Mouse (Mus musculus): Measurements from ENCODE around the gene Ppp2r2d. TPM values are rescaled to one million over a fixed set of nuclear protein-coding genes. Genes with fewer than 3 reads are reported as not detected.
A peak's percentile ranks its signal among the peaks of the same experiment; 100 is the strongest.

Gene Ppp2r2d
- polyA plus RNA-seq, 1 experiment from 2014 or later, result 52.3 TPM

DNA sequence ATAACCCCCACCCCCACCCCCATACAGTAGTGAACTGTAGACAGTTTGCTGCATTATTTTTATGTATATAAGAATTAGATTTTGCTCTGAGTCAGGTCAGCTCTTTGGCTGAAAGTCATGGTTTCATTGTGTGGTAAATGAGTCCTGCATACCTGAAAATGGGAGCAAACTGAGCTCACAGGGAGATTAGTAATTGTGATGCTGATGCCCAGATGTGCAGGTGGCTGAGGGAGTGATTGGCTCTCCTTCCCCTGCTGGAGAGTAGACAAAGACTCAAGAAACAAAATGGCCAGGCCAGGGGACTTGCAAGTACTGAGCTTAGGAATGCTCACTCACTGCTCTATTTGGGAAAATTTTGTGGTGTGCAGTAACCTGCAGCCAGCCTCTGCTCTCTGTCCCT, 4.2 kb downstream of the Ppp2r2d start:
- H3K4me3 ChIP-seq (ENCODE audit: low read depth, low read length), result no peak overlapping the region
- peaks cover 21% of the 10 kb centered on the region for H3K4me1 ChIP-seq (ENCODE audit: control insufficient read depth, insufficient read depth, low read length)
- no peaks in the 10 kb centered on the region for H3K27me3 ChIP-seq (replicated peaks; ENCODE audit: control insufficient read depth, insufficient read depth, low read length)
- no peak overlapping the region for H3K27ac ChIP-seq (ENCODE audit: low read depth, low read length)
- H3K36me3 ChIP-seq (ENCODE audit: control insufficient read depth, insufficient read depth, low read length), result peaks cover 48% of the 10 kb centered on the region
- no peak overlapping the region for H3K4me2 ChIP-seq (ENCODE audit: low read length)
- H3K9ac ChIP-seq (ENCODE audit: low read length), result 0 out of 2 replicates have a peak overlapping the region, but pooled peaks have one; percentile 5
- ATAC-seq, result no peak
- no peak for DNase-seq (ENCODE audit: low spot score)
- no peaks in the 10 kb centered on the region for H3K9me3 ChIP-seq (replicated peaks; ENCODE audit: control insufficient read depth, low read length)

DNA sequence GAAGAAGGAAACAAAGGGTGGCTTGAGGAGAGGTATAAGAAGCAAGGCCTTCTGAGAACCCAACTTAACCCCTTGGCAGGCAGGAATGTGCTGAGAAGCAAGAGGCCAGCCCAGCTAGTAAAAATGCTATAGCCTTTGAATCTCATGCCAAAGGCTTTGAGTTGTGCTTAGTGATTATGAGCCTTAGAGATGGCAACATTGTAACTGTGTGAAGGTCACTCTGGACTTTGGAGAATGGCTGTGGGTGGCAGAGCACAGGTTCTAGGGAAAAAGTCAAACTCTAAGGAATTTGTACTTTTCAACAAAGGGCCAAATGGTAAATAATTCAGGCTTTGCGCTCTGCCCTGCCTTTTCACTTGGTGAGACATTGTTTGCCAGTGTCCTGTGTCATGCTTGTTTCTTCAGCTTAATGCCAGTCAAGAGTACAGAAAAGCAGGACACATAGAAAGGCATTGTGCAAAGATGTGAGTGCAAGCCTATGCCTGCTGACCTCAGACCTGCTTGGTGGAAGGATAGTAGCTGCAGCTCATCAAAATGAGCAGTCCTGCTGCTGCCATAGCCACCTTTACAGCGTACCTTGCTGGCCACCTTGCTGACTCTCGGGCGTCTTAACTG, 7.6 kb downstream of the Ppp2r2d start:
- H3K4me2 ChIP-seq (ENCODE audit: low read length), result no peak overlapping the region
- no peak for DNase-seq (ENCODE audit: low spot score)
- 96% methylated on average over 4 of the region's 4 CpGs for WGBS
- H3K36me3 ChIP-seq (ENCODE audit: control insufficient read depth, insufficient read depth, low read length), result peaks cover 54% of the 10 kb centered on the region
- H3K9ac ChIP-seq (ENCODE audit: low read length), result no peak overlapping the region
- H3K4me3 ChIP-seq (ENCODE audit: low read depth, low read length), result no peak overlapping the region
- H3K9me3 ChIP-seq (replicated peaks; ENCODE audit: control insufficient read depth, low read length), result no peaks in the 10 kb centered on the region
- H3K27ac ChIP-seq (ENCODE audit: low read depth, low read length), result no peak overlapping the region
- 0 out of 2 replicates have a peak, but pooled peaks cover 5% of the 10 kb centered on the region for H3K4me1 ChIP-seq (ENCODE audit: control insufficient read depth, insufficient read depth, low read length)
- H3K27me3 ChIP-seq (replicated peaks; ENCODE audit: control insufficient read depth, insufficient read depth, low read length), result no peaks in the 10 kb centered on the region
- no peak for ATAC-seq

- WGBS, result 91% methylated on average over 2 of the region's 2 CpGs
- Histone ChIP-seq H3K4me1 (ENCODE audit: control insufficient read depth, insufficient read depth, low read length) (0 out of 2 replicates have a peak, but pooled peaks cover 3% of the 10 kb centered on the region), H3K4me3 (ENCODE audit: low read depth, low read length) (no peak overlapping the region), H3K4me2 (ENCODE audit: low read length) (no peak overlapping the region), H3K9me3 (replicated peaks; ENCODE audit: control insufficient read depth, low read length) (no peaks in the 10 kb centered on the region), H3K27me3 (replicated peaks; ENCODE audit: control insufficient read depth, insufficient read depth, low read length) (no peaks in the 10 kb centered on the region), H3K9ac (ENCODE audit: low read length) (no peak overlapping the region), H3K27ac (ENCODE audit: low read depth, low read length) (no peak overlapping the region), H3K36me3 (ENCODE audit: control insufficient read depth, insufficient read depth, low read length) (peaks cover 49% of the 10 kb centered on the region)
- no peak for DNase-seq (ENCODE audit: low spot score)
- no peak for ATAC-seq
Observed at GRCm38 (mm10) chr7:138854201-138854600, 8.3 kb downstream of the Ppp2r2d start.

- no peak overlapping the region for H3K4me3 ChIP-seq (ENCODE audit: low read depth, low read length)
- H3K4me1 ChIP-seq (ENCODE audit: control insufficient read depth, insufficient read depth, low read length), result no peaks in the 10 kb centered on the region
- H3K36me3 ChIP-seq (ENCODE audit: control insufficient read depth, insufficient read depth, low read length), result peaks cover 41% of the 10 kb centered on the region
- 64% methylated on average over 2 of the region's 2 CpGs for WGBS
- H3K9me3 ChIP-seq (replicated peaks; ENCODE audit: control insufficient read depth, low read length), result no peaks in the 10 kb centered on the region
- no peak overlapping the region for H3K4me2 ChIP-seq (ENCODE audit: low read length)
- no peaks in the 10 kb centered on the region for H3K27me3 ChIP-seq (replicated peaks; ENCODE audit: control insufficient read depth, insufficient read depth, low read length)
- ATAC-seq (no peak), DNase-seq (ENCODE audit: low spot score) (no peak)
- no peak overlapping the region for H3K9ac ChIP-seq (ENCODE audit: low read length)
- H3K27ac ChIP-seq (ENCODE audit: low read depth, low read length), result no peak overlapping the region
Observed at GRCm38 (mm10) chr7:138856670-138857069, 10.8 kb downstream of the Ppp2r2d start.

- H3K9ac ChIP-seq (ENCODE audit: low read length), result no peak overlapping the region
Observed at GRCm38 (mm10) chr7:138863950-138864572, 18.2 kb downstream of the Ppp2r2d start.

DNA sequence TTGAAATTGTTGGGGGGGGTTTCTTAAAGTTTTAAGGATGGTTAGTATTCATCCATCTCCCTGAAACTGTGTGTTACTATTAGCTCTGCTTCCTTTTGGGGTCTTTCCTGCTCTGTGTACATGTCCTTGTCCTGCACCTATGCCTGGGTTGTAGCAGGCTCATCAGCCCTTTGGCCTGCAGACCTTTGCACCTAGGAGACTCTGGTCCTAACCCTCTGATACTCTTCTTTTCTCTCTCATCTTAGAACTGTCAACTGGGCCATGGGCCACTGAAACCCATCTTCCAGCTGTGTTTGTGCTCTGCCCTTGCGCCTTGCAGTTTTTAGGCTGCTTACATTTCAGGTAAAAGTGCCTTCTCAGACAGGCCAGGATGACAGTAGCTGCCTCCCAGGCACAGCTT, 18.9 kb downstream of the Ppp2r2d start:
- DNase-seq (ENCODE audit: low spot score), result no peak
- H3K9ac ChIP-seq (ENCODE audit: low read length), result no peak overlapping the region
- H3K9me3 ChIP-seq (replicated peaks; ENCODE audit: control insufficient read depth, low read length), result no peaks in the 10 kb centered on the region
- H3K36me3 ChIP-seq (ENCODE audit: control insufficient read depth, insufficient read depth, low read length), result peaks cover 25% of the 10 kb centered on the region
- no peak overlapping the region for H3K4me3 ChIP-seq (ENCODE audit: low read depth, low read length)
- ATAC-seq, result no peak
- 100% methylated on average over 1 of the region's 1 CpGs for WGBS
- no peak overlapping the region for H3K27ac ChIP-seq (ENCODE audit: low read depth, low read length)
- H3K4me1 ChIP-seq (ENCODE audit: control insufficient read depth, insufficient read depth, low read length), result no peaks in the 10 kb centered on the region
- H3K27me3 ChIP-seq (replicated peaks; ENCODE audit: control insufficient read depth, insufficient read depth, low read length), result no peaks in the 10 kb centered on the region
- H3K4me2 ChIP-seq (ENCODE audit: low read length), result no peak overlapping the region

More at GRCm38 (mm10) chr7:138863950-138864572, 18.2 kb downstream of the Ppp2r2d start:
- Histone ChIP-seq H3K27me3 (replicated peaks; ENCODE audit: control insufficient read depth, insufficient read depth, low read length) (no peaks in the 10 kb centered on the region), H3K9me3 (replicated peaks; ENCODE audit: control insufficient read depth, low read length) (no peaks in the 10 kb centered on the region), H3K4me2 (ENCODE audit: low read length) (no peak overlapping the region), H3K4me1 (ENCODE audit: control insufficient read depth, insufficient read depth, low read length) (no peaks in the 10 kb centered on the region), H3K36me3 (ENCODE audit: control insufficient read depth, insufficient read depth, low read length) (peaks cover 20% of the 10 kb centered on the region), H3K27ac (ENCODE audit: low read depth, low read length) (no peak overlapping the region), H3K4me3 (ENCODE audit: low read depth, low read length) (no peak overlapping the region)
- ATAC-seq, result no peak
- no peak for DNase-seq (ENCODE audit: low spot score)
- WGBS, result 94% methylated on average over 3 of the region's 3 CpGs

- Histone ChIP-seq H3K36me3 (ENCODE audit: control insufficient read depth, insufficient read depth, low read length) (peaks cover 40% of the 10 kb centered on the region), H3K4me2 (ENCODE audit: low read length) (no peak overlapping the region), H3K27ac (ENCODE audit: low read depth, low read length) (no peak overlapping the region), H3K27me3 (replicated peaks; ENCODE audit: control insufficient read depth, insufficient read depth, low read length) (no peaks in the 10 kb centered on the region), H3K9ac (ENCODE audit: low read length) (no peak overlapping the region), H3K4me3 (ENCODE audit: low read depth, low read length) (no peak overlapping the region), H3K4me1 (ENCODE audit: control insufficient read depth, insufficient read depth, low read length) (no peaks in the 10 kb centered on the region), H3K9me3 (replicated peaks; ENCODE audit: control insufficient read depth, low read length) (no peaks in the 10 kb centered on the region)
- WGBS, result 88% methylated on average over 6 of the region's 6 CpGs
- DNase-seq (ENCODE audit: low spot score) (no peak), ATAC-seq (no peak)
Observed at GRCm38 (mm10) chr7:138867286-138867685, 21.4 kb downstream of the Ppp2r2d start.

- H3K4me2 ChIP-seq (ENCODE audit: low read length), result no peak overlapping the region
- peaks cover 47% of the 10 kb centered on the region for H3K36me3 ChIP-seq (ENCODE audit: control insufficient read depth, insufficient read depth, low read length)
- no peaks in the 10 kb centered on the region for H3K4me1 ChIP-seq (ENCODE audit: control insufficient read depth, insufficient read depth, low read length)
- H3K27me3 ChIP-seq (replicated peaks; ENCODE audit: control insufficient read depth, insufficient read depth, low read length), result no peaks in the 10 kb centered on the region
- no peak overlapping the region for H3K4me3 ChIP-seq (ENCODE audit: low read depth, low read length)
- no peak for ATAC-seq
- DNase-seq (ENCODE audit: low spot score), result no peak
- no peak overlapping the region for H3K27ac ChIP-seq (ENCODE audit: low read depth, low read length)
- WGBS, result 95% methylated on average over 4 of the region's 4 CpGs
- no peak overlapping the region for H3K9ac ChIP-seq (ENCODE audit: low read length)
- H3K9me3 ChIP-seq (replicated peaks; ENCODE audit: control insufficient read depth, low read length), result no peaks in the 10 kb centered on the region
Observed at GRCm38 (mm10) chr7:138868316-138868715, 22.4 kb downstream of the Ppp2r2d start.

- Histone ChIP-seq H3K4me3 (ENCODE audit: low read depth, low read length) (no peak overlapping the region), H3K27ac (ENCODE audit: low read depth, low read length) (no peak overlapping the region), H3K9me3 (replicated peaks; ENCODE audit: control insufficient read depth, low read length) (no peaks in the 10 kb centered on the region), H3K36me3 (ENCODE audit: control insufficient read depth, insufficient read depth, low read length) (peaks cover 84% of the 10 kb centered on the region), H3K4me2 (ENCODE audit: low read length) (no peak overlapping the region), H3K4me1 (ENCODE audit: control insufficient read depth, insufficient read depth, low read length) (no peaks in the 10 kb centered on the region), H3K27me3 (replicated peaks; ENCODE audit: control insufficient read depth, insufficient read depth, low read length) (no peaks in the 10 kb centered on the region), H3K9ac (ENCODE audit: low read length) (no peak overlapping the region)
- ATAC-seq (no peak), DNase-seq (ENCODE audit: low spot score) (no peak)
- WGBS, result 89% methylated on average over 3 of the region's 3 CpGs
Observed at GRCm38 (mm10) chr7:138872956-138873355, 27.1 kb downstream of the Ppp2r2d start.

Measured in forebrain, embryonic 14.5 days (tissue).